Comparison of ENCODE assay signal across 8 mouse cellular contexts in genomic region chr19:12004216-12005008, GRCm38 (mm10). TPM values are rescaled to one million over a fixed set of nuclear protein-coding genes. Genes with fewer than 3 reads are reported as not detected.
DNase-seq lines count a peak whose midpoint lies in the region; ATAC-seq and TF ChIP-seq lines count a peak whose summit lies in the region.

No protein-coding gene starts in this region.

- H3K27ac ChIP-seq in lung, embryonic 16.5 days (ENCODE audit: low read length) = no peak overlapping the region
- H3K27ac ChIP-seq in heart, embryonic 16.5 days (ENCODE audit: low read length) = peak overlapping the region; percentile 83
- H3K27ac ChIP-seq in limb, embryonic 14.5 days (replicated peaks; ENCODE audit: low read depth, low read length) = no peak overlapping the region
- peak overlapping the region; percentile 40 for H3K27ac ChIP-seq in olfactory bulb, adult 2 months (ENCODE audit: insufficient read depth, low read depth, low read length)

- DNase-seq in lung, postnatal 14 days = no peak
- DNase-seq in c-Kit-positive CD71-positive TER-119-negative erythroid progenitor cells, embryonic 14.5 days (ENCODE audit: low read depth) = peak; percentile 56
- DNase-seq in limb, embryonic 14.5 days (ENCODE audit: low spot score) = no peak
- DNase-seq in adrenal gland, adult 8-10 months = no peak
- no peak for DNase-seq in spleen, postnatal 36 days (ENCODE audit: low spot score in 2 of 2)

- peak overlapping the region; percentile 30 for H3K4me3 ChIP-seq in lung, embryonic 16.5 days (ENCODE audit: low read length)
- peak overlapping the region; percentile 66 for H3K4me3 ChIP-seq in heart, embryonic 16.5 days (ENCODE audit: low read length)
- peak overlapping the region; percentile 65; the same call in 1 of the 2 replicates for H3K4me3 ChIP-seq in limb, embryonic 14.5 days (replicated peaks; ENCODE audit: low read length)
- 0 out of 2 replicates have a peak overlapping the region, but pooled peaks have one; percentile 3 for H3K4me3 ChIP-seq in olfactory bulb, adult 2 months (ENCODE audit: insufficient read depth, low read depth, low read length)

- no peak for TF ChIP-seq CTCF in olfactory bulb, adult 2 months (IDR thresholded peaks at IDR 0.05; ENCODE audit: insufficient read depth, low read depth, low read length)

- no peak for ATAC-seq in lung, embryonic 16.5 days (ENCODE audit: low read depth)
- ATAC-seq in heart, embryonic 16.5 days (replicated peaks; ENCODE audit: extremely low read depth, insufficient read depth, low FRiP score) = no peak
- ATAC-seq in limb, embryonic 14.5 days (ENCODE audit: low FRiP score, low read depth) = no peak

- TF ChIP-seq POLR2A in limb, embryonic 14.5 days (IDR thresholded peaks at IDR 0.05; ENCODE audit: borderline replicate concordance, extremely low read depth, insufficient read depth, insufficient read length) = no peak
- no peak for TF ChIP-seq POLR2A in olfactory bulb, adult 2 months (IDR thresholded peaks at IDR 0.05; ENCODE audit: insufficient read depth, low read depth, low read length)

- 46% methylated on average over 9 of the region's 9 CpGs for WGBS in lung, embryonic 16.5 days
- WGBS in heart, embryonic 16.5 days = 34% methylated on average over 9 of the region's 9 CpGs
- WGBS in limb, embryonic 14.5 days = 63% methylated on average over 9 of the region's 9 CpGs
- WGBS in olfactory bulb, adult 2 months = 39% methylated on average over 9 of the region's 9 CpGs

- H3K9ac ChIP-seq in lung, embryonic 16.5 days (ENCODE audit: low read length) = no peak overlapping the region
- peak overlapping the region; percentile 76 for H3K9ac ChIP-seq in heart, embryonic 16.5 days (ENCODE audit: low read length)
- no peak overlapping the region for H3K9ac ChIP-seq in limb, embryonic 14.5 days (ENCODE audit: low read depth, low read length, severe bottlenecking)

- peak overlapping the region; percentile 57 for H3K4me2 ChIP-seq in lung, embryonic 16.5 days (ENCODE audit: low read depth, low read length)
- H3K4me2 ChIP-seq in heart, embryonic 16.5 days (ENCODE audit: low read depth, low read length) = peak overlapping the region; percentile 65
- peak overlapping the region; percentile 62 for H3K4me2 ChIP-seq in limb, embryonic 14.5 days (replicated peaks; ENCODE audit: low read depth, low read length, severe bottlenecking)

- peaks cover 22% of the 10 kb centered on the region for H3K4me1 ChIP-seq in lung, embryonic 16.5 days (replicated peaks; ENCODE audit: control insufficient read depth, insufficient read depth, low read length)
- H3K4me1 ChIP-seq in heart, embryonic 16.5 days (ENCODE audit: control insufficient read depth, insufficient read depth, low read length) = peaks cover 15% of the 10 kb centered on the region
- H3K4me1 ChIP-seq in limb, embryonic 14.5 days (ENCODE audit: control insufficient read depth, insufficient read depth, low read length) = peaks cover 12% of the 10 kb centered on the region
- peaks cover 9% of the 10 kb centered on the region; the same call in 1 of the 2 replicates for H3K4me1 ChIP-seq in olfactory bulb, adult 2 months (ENCODE audit: control insufficient read depth, insufficient read depth, low read length)

- H3K36me3 ChIP-seq in lung, embryonic 16.5 days (ENCODE audit: control insufficient read depth, insufficient read depth, low read length) = no peaks in the 10 kb centered on the region
- H3K36me3 ChIP-seq in heart, embryonic 16.5 days (ENCODE audit: control insufficient read depth, insufficient read depth) = no peaks in the 10 kb centered on the region
- H3K36me3 ChIP-seq in limb, embryonic 14.5 days (ENCODE audit: control insufficient read depth, insufficient read depth, low read length) = no peaks in the 10 kb centered on the region

- H3K9me3 ChIP-seq in lung, embryonic 16.5 days (ENCODE audit: control insufficient read depth, low read length) = no peaks in the 10 kb centered on the region
- no peaks in the 10 kb centered on the region for H3K9me3 ChIP-seq in heart, embryonic 16.5 days (replicated peaks; ENCODE audit: control insufficient read depth, low read length)
- H3K9me3 ChIP-seq in limb, embryonic 14.5 days (ENCODE audit: control insufficient read depth, low read length) = no peaks in the 10 kb centered on the region

- no peaks in the 10 kb centered on the region for H3K27me3 ChIP-seq in lung, embryonic 16.5 days (ENCODE audit: control insufficient read depth, insufficient read depth, low read depth, low read length)
- no peaks in the 10 kb centered on the region for H3K27me3 ChIP-seq in heart, embryonic 16.5 days (ENCODE audit: control insufficient read depth, insufficient read depth, low read length)
- H3K27me3 ChIP-seq in limb, embryonic 14.5 days (ENCODE audit: control insufficient read depth, insufficient read depth, low read length) = no peaks in the 10 kb centered on the region

RNA-seq across cellular contexts. Expression of gene Olfr1423, which starts 36.7 kb away (rescaled TPM):
- not detected in 2 replicates for polyA plus RNA-seq in lung, embryonic 16.5 days (2015; fragmentation: Nextera tagmentation; extraction: Ambion mirVana)
- polyA plus RNA-seq in heart, embryonic 16.5 days (2015; fragmentation: Nextera tagmentation; extraction: Ambion mirVana) = not detected in 2 replicates
- not detected in 2 replicates for polyA plus RNA-seq in limb, embryonic 14.5 days (2012; rRNA removed)
- not detected in 2 replicates for polyA plus RNA-seq in limb, embryonic 14.5 days (2014; fragmentation: Nextera tagmentation; extraction: Ambion mirVana)
- not detected in 2 replicates for polyA plus RNA-seq in olfactory bulb, adult 2 months (2012; ENCODE audit: insufficient read depth, insufficient read length, low replicate concordance, missing spikeins)
- not detected for total RNA-seq in adrenal gland, adult 8-10 months (2022)

RNA-seq across cellular contexts. Expression of gene Osbp, which starts 38.7 kb away (rescaled TPM):
- polyA plus RNA-seq in lung, embryonic 16.5 days (2015; fragmentation: Nextera tagmentation; extraction: Ambion mirVana) = 3.1 and 4.0 TPM in 2 replicates
- 4.4 TPM in 2 replicates for polyA plus RNA-seq in heart, embryonic 16.5 days (2015; fragmentation: Nextera tagmentation; extraction: Ambion mirVana)
- 33.4 and 37.5 TPM in 2 replicates for polyA plus RNA-seq in limb, embryonic 14.5 days (2012; rRNA removed)
- polyA plus RNA-seq in limb, embryonic 14.5 days (2014; fragmentation: Nextera tagmentation; extraction: Ambion mirVana) = 10.9 and 11.7 TPM in 2 replicates
- polyA plus RNA-seq in olfactory bulb, adult 2 months (2012; ENCODE audit: insufficient read depth, insufficient read length, low replicate concordance, missing spikeins) = 158 TPM in 1 of 2 replicates, not detected in the other
- total RNA-seq in adrenal gland, adult 8-10 months (2022) = 100 to 1,000 TPM in 2 of 4 experiments, 10 to 100 TPM in 2; 96.8 to 109 (median 102) TPM

RNA-seq across cellular contexts. Expression of gene Olfr1424, which starts 58.1 kb away (rescaled TPM):
- not detected in 2 replicates for polyA plus RNA-seq in lung, embryonic 16.5 days (2015; fragmentation: Nextera tagmentation; extraction: Ambion mirVana)
- polyA plus RNA-seq in heart, embryonic 16.5 days (2015; fragmentation: Nextera tagmentation; extraction: Ambion mirVana) = not detected in 2 replicates
- polyA plus RNA-seq in limb, embryonic 14.5 days (2012; rRNA removed) = not detected in 2 replicates
- polyA plus RNA-seq in limb, embryonic 14.5 days (2014; fragmentation: Nextera tagmentation; extraction: Ambion mirVana) = not detected in 2 replicates
- not detected in 2 replicates for polyA plus RNA-seq in olfactory bulb, adult 2 months (2012; ENCODE audit: insufficient read depth, insufficient read length, low replicate concordance, missing spikeins)
- total RNA-seq in adrenal gland, adult 8-10 months (2022) = not detected

Comparison
In these comparisons a context has a peak if more than half of its experiments do, and no peak if none do; other contexts are left out.
1. H3K27ac ChIP-seq: peak in heart, embryonic 16.5 days (single experiment) and olfactory bulb, adult 2 months (single experiment); none in lung, embryonic 16.5 days (single experiment) and limb, embryonic 14.5 days (single experiment).
2. H3K4me3 ChIP-seq: peak in every context shown above with its lines; median percentile 66 in heart, embryonic 16.5 days; 65 in limb, embryonic 14.5 days; 30 in lung, embryonic 16.5 days; 3 in olfactory bulb, adult 2 months.
3. Peak in every context shown above with its lines, with median percentiles within 50 percentile points of each other: H3K4me2 ChIP-seq.